Mouse (Mus musculus) embryonic facial prominence, embryonic 10.5 days (tissue): ENCODE measurements around the gene Agbl3. TPM values are rescaled to one million over a fixed set of nuclear protein-coding genes. Genes with fewer than 3 reads are reported as not detected.

Experiments
- DNase-seq: peaks from one replicate; pipeline ENCODE4 v3.0.0-alpha.2; 2017; ENCODE audit warnings: low spot score
- H3K27ac ChIP-seq: fragments of 300-500 bp; sonication (generic); replicated peaks from 2 replicates; pipeline ENCODE4 v1.5.1; 2016; ENCODE audit warnings: mild to moderate bottlenecking
- H3K27me3 ChIP-seq: fragments of 300-500 bp; sonication (generic); replicated peaks from 2 replicates; pipeline ENCODE4 v1.6.1; 2016; ENCODE audit warnings: low read depth, mild to moderate bottlenecking; ENCODE audit not compliant: poor library complexity, severe bottlenecking
- H3K36me3 ChIP-seq: fragments of 300-500 bp; sonication (generic); replicated peaks from 2 replicates; pipeline ENCODE4 v1.6.1; 2016; ENCODE audit warnings: mild to moderate bottlenecking, moderate library complexity
- H3K4me1 ChIP-seq: fragments of 300-500 bp; sonication (generic); 2 replicates; pipeline ENCODE4 v1.6.1; 2016
- H3K4me3 ChIP-seq: fragments of 300-500 bp; sonication (generic); 2 replicates; pipeline ENCODE4 v1.5.1; 2016; ENCODE audit warnings: mild to moderate bottlenecking, moderate library complexity
- H3K9me3 ChIP-seq: fragments of 300-500 bp; sonication (generic); 2 replicates; pipeline ENCODE4 v1.6.1; 2016; ENCODE audit warnings: mild to moderate bottlenecking
- WGBS: fragments of 180-500 bp; shearing (Covaris S2); methylation state at CpG from one replicate; pipeline ENCODE4 v1.1.7; 2016; 5-methylcytosine and 5-hydroxymethylcytosine counted together
- polyA plus RNA-seq: library from polyadenylated mRNA; unstranded; fragments of >200 nt; fragmentation: Nextera tagmentation; extraction: Ambion mirVana; gene quantifications from 2 replicates; pipeline ENCODE4 v1.2.1, GENCODE M21; 2016

Gene Agbl3
- polyA plus RNA-seq, 1 experiment from 2014 or later, result 2.8 TPM

DNA sequence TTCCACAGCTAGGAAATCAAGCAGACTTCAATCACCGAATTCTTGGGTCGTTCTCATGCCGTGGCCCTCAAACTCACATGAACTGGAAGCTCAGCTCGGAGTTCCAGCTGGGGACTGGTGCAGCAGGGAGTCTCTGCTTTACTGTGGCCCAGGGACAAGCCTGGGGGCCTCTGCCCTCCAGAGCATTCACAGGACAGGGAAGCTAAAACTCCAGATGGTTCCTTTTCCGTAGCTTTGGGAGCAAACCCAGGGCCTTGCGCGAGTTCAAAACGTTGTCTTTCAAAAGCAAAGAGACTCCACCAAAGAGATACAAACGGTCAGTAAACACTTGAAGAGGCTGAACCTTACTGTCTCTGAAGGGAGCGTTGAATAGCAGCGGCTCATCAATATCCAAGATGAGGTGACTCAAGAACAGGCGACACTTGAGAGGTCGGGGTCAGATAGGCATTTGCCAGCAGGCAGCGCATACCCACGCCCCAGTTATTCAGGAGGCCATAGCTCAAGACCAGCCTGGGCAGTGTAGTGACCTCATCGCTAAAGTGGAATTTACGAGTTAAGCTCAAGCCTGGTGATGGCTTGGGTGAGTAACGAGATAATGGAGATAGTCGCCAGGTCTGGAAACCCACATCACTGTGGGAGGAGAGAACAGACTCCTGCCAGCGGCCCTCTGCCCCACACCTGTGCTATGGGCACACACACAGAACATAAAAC, 88.4 kb downstream of the Agbl3 start:
- Histone ChIP-seq H3K36me3 (peaks cover 12% of the 10 kb centered on the region), H3K27ac (no peak overlapping the region; the same call in 1 of the 2 replicates), H3K4me1 (peaks cover 36% of the 10 kb centered on the region), H3K27me3 (no peaks in the 10 kb centered on the region), H3K9me3 (no peaks in the 10 kb centered on the region), H3K4me3 (no peak overlapping the region)
- DNase-seq, result no peak
- 86% methylated on average over 20 of the region's 20 CpGs for WGBS

DNA sequence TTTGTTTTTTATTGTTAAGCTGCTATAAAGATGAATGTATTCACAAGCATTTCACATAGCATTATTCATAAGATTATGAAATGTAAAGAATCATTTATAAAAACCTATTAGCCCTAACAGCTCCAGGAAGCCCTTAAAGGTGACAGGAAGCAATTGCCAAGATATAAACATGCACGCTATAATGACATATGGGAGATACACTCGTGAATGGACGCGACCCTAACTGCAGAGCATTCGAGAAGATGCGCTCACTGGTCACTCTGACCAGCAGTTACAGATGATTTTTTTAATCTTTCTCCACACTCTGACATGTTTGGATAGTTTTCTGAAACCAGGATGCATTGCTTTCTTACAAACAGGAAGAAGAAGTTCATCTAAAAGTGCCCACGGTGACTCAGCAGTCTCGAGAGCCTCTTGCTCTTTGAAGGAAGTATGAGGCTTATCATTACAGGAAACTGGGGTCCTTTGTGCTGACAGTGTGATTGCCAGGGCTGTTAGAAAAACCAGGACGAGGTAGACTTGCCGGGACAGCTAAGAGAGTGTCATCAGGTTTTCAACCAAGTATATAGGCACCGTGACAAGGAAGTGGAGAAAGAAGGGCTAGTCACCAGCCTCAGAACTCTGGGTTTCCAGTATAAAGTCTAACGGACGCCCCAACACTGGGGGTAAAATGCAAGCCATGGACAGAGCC, 89.1 kb downstream of the Agbl3 start:
- WGBS, result 78% methylated on average over 13 of the region's 13 CpGs
- no peak for DNase-seq

DNA sequence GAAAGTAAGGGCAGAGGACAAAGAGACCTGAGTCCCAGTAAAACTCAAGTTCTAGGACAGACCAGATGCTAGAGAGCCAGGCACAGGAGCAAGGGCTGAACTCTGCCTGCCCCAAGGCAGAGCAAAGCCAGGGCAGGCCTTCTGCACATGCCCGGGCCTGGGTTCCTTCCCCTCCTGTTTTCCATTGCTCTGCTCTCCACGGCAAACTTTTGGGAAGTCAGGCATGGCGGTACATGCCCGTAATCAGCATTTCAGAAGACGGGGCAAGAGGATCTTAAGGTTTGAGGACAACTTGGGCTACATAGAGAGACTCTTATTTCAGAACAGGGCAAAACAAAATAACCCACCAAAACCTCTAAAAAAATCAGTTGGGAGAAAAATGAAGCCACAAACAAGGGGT, 89.9 kb downstream of the Agbl3 start:
- Histone ChIP-seq H3K27ac (peak overlapping the region; percentile 65), H3K9me3 (no peaks in the 10 kb centered on the region), H3K27me3 (no peaks in the 10 kb centered on the region)

More for the DNA sequence above, 89.1 kb downstream of the Agbl3 start:
- no peaks in the 10 kb centered on the region for H3K27me3 ChIP-seq
- H3K4me1 ChIP-seq, result peaks cover 37% of the 10 kb centered on the region
- no peaks in the 10 kb centered on the region for H3K9me3 ChIP-seq
- no peak overlapping the region for H3K4me3 ChIP-seq
- peaks cover 18% of the 10 kb centered on the region for H3K36me3 ChIP-seq
- peak overlapping the region; percentile 65; the same call in 1 of the 2 replicates for H3K27ac ChIP-seq

DNA sequence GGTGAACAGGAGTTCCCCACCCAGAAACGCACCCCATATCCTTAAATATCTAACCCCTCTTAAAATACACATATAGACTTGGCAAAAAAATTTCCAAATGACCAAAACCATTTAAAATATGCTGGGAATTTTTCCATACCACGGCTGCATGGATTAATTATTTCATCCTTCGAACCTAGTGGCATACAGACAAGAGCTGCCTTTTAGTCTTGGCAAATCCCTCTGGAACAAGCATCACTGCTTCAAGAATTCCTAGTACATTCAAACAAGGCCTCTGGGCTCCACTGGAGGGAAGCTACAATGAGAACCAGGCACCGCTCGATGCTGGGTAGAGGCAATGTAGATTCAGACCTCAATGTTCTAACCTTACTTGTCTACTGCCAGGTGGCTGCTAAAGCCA, 90.5 kb downstream of the Agbl3 start:
- Histone ChIP-seq H3K27me3 (no peaks in the 10 kb centered on the region), H3K4me1 (peaks cover 42% of the 10 kb centered on the region), H3K36me3 (peaks cover 31% of the 10 kb centered on the region), H3K4me3 (no peak overlapping the region), H3K27ac (no peak overlapping the region), H3K9me3 (no peaks in the 10 kb centered on the region)
- DNase-seq, result no peak
- WGBS, result 78% methylated on average over 5 of the region's 5 CpGs

More for the DNA sequence above, 89.9 kb downstream of the Agbl3 start:
- H3K36me3 ChIP-seq, result peaks cover 26% of the 10 kb centered on the region
- peaks cover 43% of the 10 kb centered on the region for H3K4me1 ChIP-seq
- no peak overlapping the region for H3K4me3 ChIP-seq
- WGBS, result 84% methylated on average over 5 of the region's 5 CpGs
- DNase-seq, result no peak

DNA sequence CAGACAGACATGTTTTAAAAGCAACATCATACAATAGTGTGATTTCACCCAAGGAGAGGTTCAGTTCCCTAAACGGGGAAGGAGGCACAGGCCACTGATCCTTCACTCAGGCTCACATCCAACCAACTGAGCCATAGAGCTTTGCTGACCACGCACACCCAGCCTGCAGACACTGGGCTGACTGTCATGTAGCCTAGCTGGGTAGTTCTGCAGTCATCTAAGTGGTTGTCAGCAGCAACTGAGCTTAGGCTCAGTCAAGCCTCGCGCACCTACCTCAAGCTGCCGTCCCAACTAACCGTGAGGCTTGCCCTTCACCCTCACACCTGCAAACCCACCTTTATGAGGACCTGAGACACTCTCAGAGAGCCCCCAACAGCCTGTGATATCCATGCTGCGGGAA, 91.7 kb downstream of the Agbl3 start:
- WGBS, result 93% methylated on average over 7 of the region's 7 CpGs
- H3K36me3 ChIP-seq, result peaks cover 40% of the 10 kb centered on the region
- no peak overlapping the region for H3K4me3 ChIP-seq
- no peaks in the 10 kb centered on the region for H3K9me3 ChIP-seq
- DNase-seq, result no peak
- H3K4me1 ChIP-seq, result peaks cover 45% of the 10 kb centered on the region
- H3K27me3 ChIP-seq, result no peaks in the 10 kb centered on the region
- H3K27ac ChIP-seq, result no peak overlapping the region

DNA sequence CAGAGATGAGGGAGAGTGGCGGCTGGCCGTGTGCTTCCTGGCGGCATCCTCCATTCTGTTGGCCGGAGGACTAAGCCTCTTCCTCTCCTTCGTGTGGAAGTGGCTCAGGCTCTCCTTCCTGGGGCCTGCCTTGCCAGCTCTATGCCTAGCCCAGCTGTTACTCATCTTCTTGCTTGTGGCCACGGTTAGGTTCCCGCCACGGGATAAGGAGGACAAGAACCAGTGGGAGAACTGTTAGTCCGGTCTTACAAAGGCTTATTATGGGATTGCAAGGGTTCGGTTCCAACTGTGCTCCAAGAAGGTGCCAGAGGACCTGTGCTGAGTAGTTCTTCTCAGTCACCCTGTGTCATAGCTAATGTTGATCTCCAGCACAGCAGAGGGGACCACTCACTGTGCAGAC, 92.6 kb downstream of the Agbl3 start:
- no peaks in the 10 kb centered on the region for H3K27me3 ChIP-seq
- no peaks in the 10 kb centered on the region for H3K9me3 ChIP-seq
- DNase-seq, result no peak
- WGBS, result 83% methylated on average over 10 of the region's 10 CpGs
- H3K4me3 ChIP-seq, result no peak overlapping the region
- H3K27ac ChIP-seq, result no peak overlapping the region
- peaks cover 40% of the 10 kb centered on the region for H3K36me3 ChIP-seq
- H3K4me1 ChIP-seq, result peaks cover 43% of the 10 kb centered on the region

DNA sequence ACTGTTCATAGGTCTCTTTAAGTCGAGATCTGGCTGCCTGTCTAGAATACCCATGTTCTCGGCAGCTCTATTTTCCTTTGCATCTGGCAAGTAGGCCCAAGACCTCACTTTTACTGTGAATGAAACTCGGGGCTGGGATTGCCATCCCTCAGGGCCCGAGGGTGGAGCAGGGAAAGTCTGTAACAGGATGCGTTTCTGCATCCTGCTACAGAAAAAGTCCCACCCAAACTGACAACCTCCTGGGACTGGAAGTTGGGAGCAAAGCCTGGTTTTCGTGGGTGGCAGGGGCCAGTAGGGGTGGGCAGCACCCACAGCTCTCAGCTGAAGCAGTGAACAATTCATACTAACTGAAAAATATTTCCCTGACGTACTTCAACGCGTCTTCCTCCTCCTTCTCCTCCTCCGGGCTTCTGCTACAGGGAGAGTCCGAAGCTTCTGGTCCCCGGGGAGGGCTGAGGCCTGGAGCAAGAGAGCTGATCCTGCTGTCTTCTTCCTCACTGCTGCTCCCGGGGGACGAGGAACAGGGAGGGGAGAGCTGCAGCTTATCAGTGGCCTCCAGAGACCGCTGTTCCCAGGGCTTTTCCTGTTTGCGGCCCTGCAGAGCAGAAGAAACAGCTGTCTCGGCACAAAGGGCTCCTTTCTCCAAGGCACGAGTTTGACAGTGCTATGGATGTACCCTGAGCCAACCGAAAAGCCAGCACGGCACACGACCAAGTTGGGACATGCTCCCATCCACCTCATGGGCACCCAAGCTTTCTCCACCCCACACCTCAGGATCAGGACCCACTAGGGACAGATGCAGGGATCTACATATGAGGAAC, 94.1 kb downstream of the Agbl3 start:
- no peaks in the 10 kb centered on the region for H3K27me3 ChIP-seq
- H3K4me3 ChIP-seq, result no peak overlapping the region
- no peaks in the 10 kb centered on the region for H3K9me3 ChIP-seq
- H3K27ac ChIP-seq, result peak overlapping the region; percentile 57
- 55% methylated on average over 21 of the region's 21 CpGs for WGBS
- peaks cover 54% of the 10 kb centered on the region for H3K4me1 ChIP-seq
- H3K36me3 ChIP-seq, result peaks cover 43% of the 10 kb centered on the region
- DNase-seq, result peak; percentile 13

DNA sequence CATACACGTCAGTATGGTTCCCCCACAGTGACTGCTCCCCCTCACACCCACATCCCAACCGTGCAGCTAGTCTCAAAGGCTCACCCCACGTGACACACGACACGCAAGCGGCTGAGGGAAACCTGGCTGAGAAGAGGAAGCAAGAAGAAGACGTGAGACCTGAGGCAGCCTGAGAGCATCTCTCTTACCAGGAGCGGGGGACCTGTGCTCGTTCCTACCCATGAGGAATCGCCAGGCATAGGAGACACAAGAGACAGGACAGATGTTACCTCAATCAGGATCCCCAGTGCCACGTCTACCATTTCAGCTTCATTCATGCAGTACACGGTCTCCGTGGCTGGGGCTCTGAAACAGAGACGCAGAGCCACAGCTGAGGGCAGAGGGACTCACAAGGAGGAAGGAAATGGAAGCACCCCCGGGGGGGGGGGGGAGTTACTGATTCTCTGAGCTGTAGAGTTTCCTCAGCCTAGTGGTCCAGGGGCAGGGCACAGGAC, 95.1 kb downstream of the Agbl3 start:
- 87% methylated on average over 15 of the region's 15 CpGs for WGBS
- H3K9me3 ChIP-seq, result no peaks in the 10 kb centered on the region
- peak overlapping the region; percentile 30; the same call in 1 of the 2 replicates for H3K27ac ChIP-seq
- H3K4me3 ChIP-seq, result no peak overlapping the region
- DNase-seq, result peak; percentile 7
- no peaks in the 10 kb centered on the region for H3K27me3 ChIP-seq
- peaks cover 48% of the 10 kb centered on the region for H3K4me1 ChIP-seq
- peaks cover 52% of the 10 kb centered on the region for H3K36me3 ChIP-seq

DNA sequence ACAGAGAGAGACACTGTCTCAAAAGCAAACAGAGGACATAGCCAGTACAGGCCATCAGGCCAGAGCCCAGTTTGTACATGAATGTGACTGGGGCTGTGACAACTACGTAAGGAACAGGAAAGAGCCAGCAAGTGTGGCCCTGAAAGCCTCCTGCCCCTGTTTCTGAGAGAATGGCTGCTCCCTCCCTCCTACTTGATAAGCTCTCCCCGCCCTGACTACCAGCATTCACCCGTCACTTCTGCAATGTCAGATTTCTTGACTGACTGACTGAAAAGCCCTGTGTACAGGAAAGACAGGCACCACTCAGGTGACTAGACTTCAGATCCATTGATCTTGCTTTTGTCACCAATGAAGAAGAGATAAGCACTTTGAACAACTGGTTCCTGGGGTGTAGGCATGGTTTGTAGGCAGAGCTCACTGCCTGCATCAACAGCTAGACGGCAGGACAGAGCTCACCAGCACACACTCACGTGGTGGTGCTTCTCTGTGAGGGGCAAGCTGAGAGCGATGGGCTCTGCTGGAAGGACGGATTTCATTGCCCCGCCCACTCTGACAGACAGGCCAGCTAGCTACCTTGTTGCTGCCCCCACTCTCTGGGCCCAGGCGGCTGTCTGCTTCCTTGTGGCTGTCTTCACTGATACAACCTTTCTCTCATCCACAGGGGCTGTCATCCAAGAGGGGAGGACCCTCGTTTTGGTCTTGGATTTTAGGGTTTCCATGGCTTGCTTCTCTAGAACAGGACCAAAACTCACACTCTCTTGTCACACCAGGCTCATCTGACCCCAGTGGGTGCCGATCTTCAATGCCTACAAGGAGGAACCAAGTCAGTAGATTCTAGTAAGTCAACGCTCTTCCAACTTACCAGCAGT, 96.0 kb downstream of the Agbl3 start:
- Histone ChIP-seq H3K36me3 (peaks cover 61% of the 10 kb centered on the region), H3K4me3 (peak overlapping the region; percentile 82), H3K27ac (peak overlapping the region; percentile 95), H3K27me3 (no peaks in the 10 kb centered on the region), H3K9me3 (no peaks in the 10 kb centered on the region), H3K4me1 (peaks cover 43% of the 10 kb centered on the region)
- WGBS, result 54% methylated on average over 12 of the region's 12 CpGs
- peak; percentile 14 for DNase-seq

DNA sequence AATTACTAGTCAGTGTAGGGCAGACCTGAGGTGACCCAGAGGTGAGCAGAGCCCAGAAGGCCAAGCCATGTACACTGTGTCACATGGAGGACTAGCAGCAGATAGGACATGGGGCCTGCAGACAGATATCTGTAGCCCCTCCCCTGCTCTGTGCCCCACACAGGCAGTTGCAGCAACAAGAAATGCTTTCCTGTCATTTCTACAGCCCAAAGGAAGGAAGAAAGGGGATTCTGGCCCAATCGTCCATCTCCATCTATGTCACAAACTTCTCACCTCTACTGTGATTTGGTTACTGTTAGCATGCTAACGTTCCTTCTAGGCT, 96.6 kb downstream of the Agbl3 start:
- Histone ChIP-seq H3K36me3 (peaks cover 67% of the 10 kb centered on the region), H3K4me1 (peaks cover 43% of the 10 kb centered on the region)

DNA sequence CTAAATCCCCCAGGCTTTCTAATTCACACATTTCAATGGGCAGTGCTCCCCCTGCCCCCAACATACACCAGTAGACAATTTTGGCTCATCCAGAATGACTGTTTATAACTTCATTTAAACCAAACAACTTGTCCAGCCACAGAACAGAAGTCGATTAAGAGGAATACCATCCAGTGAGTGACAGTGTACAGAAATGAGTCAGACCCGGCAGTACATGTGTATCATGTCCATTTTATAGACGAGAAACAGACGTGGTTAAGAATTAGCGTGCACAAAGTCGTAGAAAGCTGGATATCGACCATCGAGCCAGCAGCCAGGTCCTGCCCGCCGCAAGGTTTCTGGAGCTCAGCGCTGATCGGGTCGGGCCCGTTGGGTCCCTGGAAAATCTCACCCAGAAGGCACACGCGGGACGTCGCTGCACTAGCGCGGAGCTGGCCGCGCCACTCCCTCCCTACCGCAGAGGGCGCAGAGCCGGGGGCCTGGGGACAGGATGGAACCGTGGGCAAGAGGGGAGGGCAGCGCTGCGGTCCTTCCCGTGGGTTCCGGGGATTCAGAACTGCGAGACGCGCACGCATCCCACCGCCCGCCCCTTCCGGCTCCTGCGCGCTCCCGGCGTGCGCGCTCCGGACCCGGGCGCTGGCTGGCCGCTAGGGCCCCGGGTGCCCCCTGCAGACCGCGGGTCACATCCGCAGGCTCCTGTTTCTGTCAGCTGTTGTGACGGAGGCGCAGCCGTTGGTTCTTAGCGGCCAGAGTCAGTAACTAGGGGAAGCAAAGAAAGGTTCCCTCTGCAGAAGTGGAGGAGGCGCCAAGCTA, 97.5 kb downstream of the Agbl3 start, which contains the start of gene Cyren:
Gene Cyren, minus strand, starts transcription at position 552 of the 813 bp plus-strand sequence.
- Histone ChIP-seq H3K4me3 (peak within 1 kb of the TSS; percentile 82), H3K36me3 (peaks cover 73% of the 10 kb centered on the region), H3K27ac (peak within 1 kb of the TSS; percentile 95), H3K27me3 (no peaks in the 10 kb centered on the region), H3K4me1 (peaks cover 43% of the 10 kb centered on the region), H3K9me3 (no peaks in the 10 kb centered on the region)
- WGBS, result under 1% methylated on average over 56 of the region's 56 CpGs
- DNase-seq, result peak; percentile 95

More for the DNA sequence above, 96.6 kb downstream of the Agbl3 start:
- H3K4me3 ChIP-seq, result peak overlapping the region; percentile 82
- H3K27ac ChIP-seq, result peak overlapping the region; percentile 95
- H3K9me3 ChIP-seq, result no peaks in the 10 kb centered on the region
- H3K27me3 ChIP-seq, result no peaks in the 10 kb centered on the region
- peak; percentile 10 for DNase-seq
- WGBS, result 48% methylated on average over 2 of the region's 2 CpGs
